In the genomic region with DNA sequence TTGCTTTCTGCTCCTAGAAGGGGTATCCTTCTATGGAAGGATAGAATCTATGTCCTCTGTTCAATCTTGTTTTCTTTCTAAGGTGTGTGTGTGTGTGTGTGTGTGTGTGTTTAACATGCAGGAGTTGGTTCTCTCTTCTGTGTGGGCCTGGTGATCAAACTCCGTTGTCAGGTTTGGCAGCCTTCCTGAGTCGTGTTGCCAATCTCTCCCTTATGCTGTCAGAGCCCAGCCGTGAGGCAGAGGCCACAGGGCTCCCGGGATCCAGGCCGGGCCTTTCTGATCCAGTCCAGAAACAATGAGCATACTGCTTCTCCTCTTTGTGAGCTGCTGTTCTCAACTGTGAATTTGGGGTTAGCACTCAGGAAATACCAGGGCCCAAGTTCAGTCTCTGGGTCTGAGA, we compare ENCODE assay signal across 14 mouse cellular contexts. TPM values are rescaled to one million over a fixed set of nuclear protein-coding genes. Genes with fewer than 3 reads are reported as not detected.
DNase-seq lines count a peak whose midpoint lies in the region; ATAC-seq lines count a peak whose summit lies in the region.
"Had no signal": no experiment of that assay in that cellular context is flagged by ENCODE, and none has a peak within 500 bp of the region (broad histone marks: within the 10 kb centered on the region; RNA-seq: fewer than 3 reads in every experiment).

No protein-coding gene starts in this region.

- no peak overlapping the region for H3K4me3 ChIP-seq in neural tube, embryonic 11.5 days (ENCODE audit: low read depth, low read length)
- H3K4me3 ChIP-seq in hindbrain, embryonic 14.5 days (replicated peaks; ENCODE audit: low read length) = no peak overlapping the region
- H3K4me3 ChIP-seq in neural tube, embryonic 15.5 days (replicated peaks) = no peak overlapping the region
- no peak overlapping the region for H3K4me3 ChIP-seq in kidney, embryonic 14.5 days (ENCODE audit: low read length)
- H3K4me3 ChIP-seq: erythroblast, embryonic 14.5 days had no signal

- no peak for ATAC-seq in neural tube, embryonic 11.5 days (ENCODE audit: insufficient read depth, low FRiP score, low TSS enrichment)
- no peak for ATAC-seq in hindbrain, embryonic 14.5 days (ENCODE audit: low FRiP score)
- ATAC-seq in neural tube, embryonic 15.5 days (ENCODE audit: low FRiP score) = no peak
- ATAC-seq in kidney, embryonic 14.5 days (ENCODE audit: low FRiP score, low TSS enrichment) = no peak
- ATAC-seq: activated CD4-positive, CD25-positive, alpha-beta regulatory T cell, adult 4 months had no signal

- H3K9ac ChIP-seq in neural tube, embryonic 11.5 days (ENCODE audit: low read length) = peak overlapping the region; percentile 30; the same call in 1 of the 2 replicates
- H3K9ac ChIP-seq in hindbrain, embryonic 14.5 days = 0 out of 2 replicates have a peak overlapping the region, but pooled peaks have one; percentile 18
- no peak overlapping the region for H3K9ac ChIP-seq in neural tube, embryonic 15.5 days (replicated peaks)
- H3K9ac ChIP-seq in kidney, embryonic 14.5 days (ENCODE audit: low read depth, low read length) = no peak overlapping the region

- H3K36me3 ChIP-seq in neural tube, embryonic 11.5 days (ENCODE audit: control insufficient read depth, insufficient read depth, low read length) = no peaks in the 10 kb centered on the region
- peaks cover 24% of the 10 kb centered on the region; the same call in 1 of the 2 replicates for H3K36me3 ChIP-seq in hindbrain, embryonic 14.5 days (replicated peaks; ENCODE audit: control insufficient read depth, insufficient read depth)
- H3K36me3 ChIP-seq in neural tube, embryonic 15.5 days = 0 out of 2 replicates have a peak, but pooled peaks cover 2% of the 10 kb centered on the region
- H3K36me3 ChIP-seq in kidney, embryonic 14.5 days (ENCODE audit: control insufficient read depth, insufficient read depth, low read length) = no peaks in the 10 kb centered on the region

- WGBS in neural tube, embryonic 11.5 days = 54% methylated on average over 5 of the region's 5 CpGs
- WGBS in hindbrain, embryonic 14.5 days = 16% methylated on average over 5 of the region's 5 CpGs
- 28% methylated on average over 5 of the region's 5 CpGs for WGBS in neural tube, embryonic 15.5 days
- WGBS in kidney, embryonic 14.5 days = 55% methylated on average over 5 of the region's 5 CpGs

- peak overlapping the region; percentile 98 for H3K27ac ChIP-seq in neural tube, embryonic 11.5 days (ENCODE audit: low read depth, low read length)
- H3K27ac ChIP-seq in hindbrain, embryonic 14.5 days = peak overlapping the region; percentile 99
- H3K27ac ChIP-seq in neural tube, embryonic 15.5 days (replicated peaks) = peak overlapping the region; percentile 98
- H3K27ac ChIP-seq in kidney, embryonic 14.5 days (ENCODE audit: low read depth, low read length) = no peak overlapping the region

- H3K4me2 ChIP-seq in neural tube, embryonic 11.5 days (ENCODE audit: low read depth) = no peak overlapping the region
- no peak overlapping the region for H3K4me2 ChIP-seq in hindbrain, embryonic 14.5 days (replicated peaks)
- H3K4me2 ChIP-seq in neural tube, embryonic 15.5 days = no peak overlapping the region; the same call in 1 of the 2 replicates
- H3K4me2 ChIP-seq in kidney, embryonic 14.5 days (replicated peaks; ENCODE audit: low read depth, low read length) = no peak overlapping the region

- H3K27me3 ChIP-seq in neural tube, embryonic 11.5 days (ENCODE audit: control insufficient read depth, insufficient read depth, low read length) = no peaks in the 10 kb centered on the region
- peaks cover under 1% of the 10 kb centered on the region; the same call in 1 of the 2 replicates for H3K27me3 ChIP-seq in hindbrain, embryonic 14.5 days (ENCODE audit: control insufficient read depth, insufficient read depth, low read length)
- H3K27me3 ChIP-seq in neural tube, embryonic 15.5 days (replicated peaks) = no peaks in the 10 kb centered on the region
- H3K27me3 ChIP-seq in kidney, embryonic 14.5 days (ENCODE audit: control insufficient read depth, insufficient read depth, low read length) = peaks cover 66% of the 10 kb centered on the region

- no peaks in the 10 kb centered on the region for H3K9me3 ChIP-seq in neural tube, embryonic 11.5 days (ENCODE audit: control insufficient read depth, low read length)
- no peaks in the 10 kb centered on the region for H3K9me3 ChIP-seq in hindbrain, embryonic 14.5 days (ENCODE audit: control insufficient read depth, low read length)
- H3K9me3 ChIP-seq in neural tube, embryonic 15.5 days (replicated peaks) = no peaks in the 10 kb centered on the region
- no peaks in the 10 kb centered on the region for H3K9me3 ChIP-seq in kidney, embryonic 14.5 days (ENCODE audit: control insufficient read depth, low read length)

- no peak for DNase-seq in neural tube, embryonic 11.5 days (ENCODE audit: low spot score)
- no peak for DNase-seq in neural tube, embryonic 10.5 days (ENCODE audit: extremely low spot score, low spot score)
- peak; percentile 77 to 83 for DNase-seq in cerebellum, postnatal 25 days
- peak; percentile 59 for DNase-seq in hindbrain, embryonic 14.5 days (ENCODE audit: low spot score)
- DNase-seq in embryo, embryonic 11 days = no peak
- DNase-seq in thymus, postnatal 25 days = no peak
- DNase-seq: kidney, adult 2 months; layer of hippocampus, postnatal 36 days; lung, adult 2 months; thymus, postnatal 14 days had no signal

- H3K4me1 ChIP-seq in neural tube, embryonic 11.5 days (ENCODE audit: control insufficient read depth, insufficient read depth, low read length) = peaks cover 53% of the 10 kb centered on the region
- peaks cover 84% of the 10 kb centered on the region for H3K4me1 ChIP-seq in hindbrain, embryonic 14.5 days (replicated peaks; ENCODE audit: control insufficient read depth, insufficient read depth, low read length)
- H3K4me1 ChIP-seq in neural tube, embryonic 15.5 days = peaks cover 95% of the 10 kb centered on the region
- 0 out of 2 replicates have a peak, but pooled peaks cover 4% of the 10 kb centered on the region for H3K4me1 ChIP-seq in kidney, embryonic 14.5 days (ENCODE audit: control insufficient read depth, insufficient read depth, low read length)

RNA-seq across cellular contexts. Expression of a gene that starts 55.1 kb away (rescaled TPM):
- polyA plus RNA-seq in neural tube, embryonic 11.5 days (2014; fragmentation: Nextera tagmentation; extraction: Ambion mirVana) = 36.9 and 45.1 TPM in 2 replicates
- 26.3 and 28.9 TPM in 2 replicates for polyA plus RNA-seq in hindbrain, embryonic 14.5 days (2014; fragmentation: Nextera tagmentation; extraction: Ambion mirVana)
- 24.2 and 25.0 TPM in 2 replicates for polyA plus RNA-seq in neural tube, embryonic 15.5 days (2015; fragmentation: Nextera tagmentation; extraction: Ambion mirVana)
- polyA plus RNA-seq in kidney, embryonic 14.5 days (2014; fragmentation: Nextera tagmentation; extraction: Ambion mirVana) = 21.3 and 35.9 TPM in 2 replicates

Comparison
In these comparisons a context has a peak if more than half of its experiments do, and no peak if none do; other contexts are left out.
1. H3K9ac ChIP-seq: peak in neural tube, embryonic 11.5 days (single experiment) and hindbrain, embryonic 14.5 days (single experiment); none in neural tube, embryonic 15.5 days (single experiment) and kidney, embryonic 14.5 days (single experiment).
2. DNase-seq: peak in cerebellum, postnatal 25 days (2 of 2) and hindbrain, embryonic 14.5 days (single experiment); none in neural tube, embryonic 11.5 days (single experiment), neural tube, embryonic 10.5 days (single experiment), embryo, embryonic 11 days (single experiment) and thymus, postnatal 25 days (single experiment).